Mouse (Mus musculus) CD4-positive, CD25-positive, alpha-beta regulatory T cell, adult 2 months (primary cell): Measurements from ENCODE around the gene Rag1.
A peak's percentile ranks its signal among the peaks of the same experiment; 100 is the strongest.

Experiments used
- DNase-seq: peaks from one replicate; pipeline ENCODE4 v3.0.0-alpha.2; 2012; ENCODE audit warnings: low read depth, low spot score

Rag1 gene

GRCm38 (mm10) chr2:101649114-101649671 is at the start of gene Rag1, which contains the start of gene B230118H07Rik:
TSS of gene Rag1 (minus strand) at chr2:101649501.
TSS of gene B230118H07Rik (minus strand) at chr2:101649532.
- no peak for DNase-seq

GRCm38 (mm10) chr2:101695584-101695983 is 46.3 kb upstream of the Rag1 start:
- DNase-seq = no peak

GRCm38 (mm10) chr2:101693577-101694215 is 44.4 kb upstream of the Rag1 start:
- peak; percentile 69 for DNase-seq

- no peak for DNase-seq
These were observed 43.7 kb upstream of the Rag1 start for GRCm38 (mm10) chr2:101693043-101693442.

GRCm38 (mm10) chr2:101690252-101690827 is 41.0 kb upstream of the Rag1 start:
- no peak for DNase-seq

GRCm38 (mm10) chr2:101688011-101688410 is 38.7 kb upstream of the Rag1 start:
- DNase-seq = no peak

- DNase-seq = no peak
These were observed 35.1 kb upstream of the Rag1 start for GRCm38 (mm10) chr2:101684421-101684820.

GRCm38 (mm10) chr2:101679164-101679784 is 30.0 kb upstream of the Rag1 start:
- DNase-seq = peak; percentile 66

GRCm38 (mm10) chr2:101678236-101679021 is 29.1 kb upstream of the Rag1 start, which contains the start of gene Traf6:
TSS of gene Traf6 (plus strand) at chr2:101678429.
- DNase-seq = peak; percentile 92

- no peak for DNase-seq
These were observed 24.2 kb upstream of the Rag1 start for GRCm38 (mm10) chr2:101673547-101673946.

GRCm38 (mm10) chr2:101668751-101669150 is 19.4 kb upstream of the Rag1 start:
- no peak for DNase-seq

GRCm38 (mm10) chr2:101665703-101666092 is 16.4 kb upstream of the Rag1 start:
- no peak for DNase-seq

GRCm38 (mm10) chr2:101665058-101665702 is 15.9 kb upstream of the Rag1 start:
- peak; percentile 82 for DNase-seq

GRCm38 (mm10) chr2:101660536-101660935 is 11.2 kb upstream of the Rag1 start:
- no peak for DNase-seq

- peak; percentile 81 for DNase-seq
These were observed 3.8 kb upstream of the Rag1 start for GRCm38 (mm10) chr2:101652921-101653597.

GRCm38 (mm10) chr2:101652204-101652920 is 3.1 kb upstream of the Rag1 start:
- no peak for DNase-seq

GRCm38 (mm10) chr2:101650446-101650845 is 1.1 kb upstream of the Rag1 start:
- no peak for DNase-seq

- DNase-seq = no peak
These were observed 940 bp downstream of the Rag1 start for GRCm38 (mm10) chr2:101648361-101648760.

- DNase-seq = no peak
These were observed 3.5 kb downstream of the Rag1 start for GRCm38 (mm10) chr2:101645841-101646240.

- no peak for DNase-seq
These were observed 9.4 kb downstream of the Rag1 start for GRCm38 (mm10) chr2:101639840-101640350.
